Mouse (Mus musculus) intestine, embryonic 16.5 days (tissue): ENCODE data around the gene Gm13199. TPM values are rescaled to one million over a fixed set of nuclear protein-coding genes. Genes with fewer than 3 reads are reported as not detected.

Experiments used
- ATAC-seq: fragments of 200-750 bp; cut with Nextera tagmentation; 2 replicates; pipeline ENCODE4 v1.8.0; 2017; ENCODE audit warnings: moderate TSS enrichment, moderate library complexity
- H3K27ac ChIP-seq: fragments of 300-500 bp; sonication (generic); 2 replicates; pipeline ENCODE4 v1.5.1; 2014; ENCODE audit warnings: mild to moderate bottlenecking, low read length
- H3K27me3 ChIP-seq: fragments of 300-500 bp; sonication (generic); replicated peaks from 2 replicates; pipeline ENCODE4 v1.6.1; 2014; ENCODE audit warnings: low read length, control low read depth, mixed read lengths; ENCODE audit not compliant: control insufficient read depth, insufficient read depth
- H3K36me3 ChIP-seq: fragments of 300-500 bp; sonication (generic); 2 replicates; pipeline ENCODE4 v1.6.1; 2014; ENCODE audit warnings: low read length, control low read depth; ENCODE audit not compliant: control insufficient read depth, insufficient read depth
- H3K4me1 ChIP-seq: fragments of 300-500 bp; sonication (generic); 2 replicates; pipeline ENCODE4 v1.6.1; 2014; ENCODE audit warnings: low read length, control low read depth, mixed read lengths; ENCODE audit not compliant: control insufficient read depth, insufficient read depth
- H3K4me2 ChIP-seq: fragments of 300-500 bp; sonication (generic); 2 replicates; pipeline ENCODE4 v1.6.1; 2014; ENCODE audit warnings: low read depth, low read length, control low read depth
- H3K4me3 ChIP-seq: fragments of 300-500 bp; sonication (generic); 2 replicates; pipeline ENCODE4 v1.5.1; 2014; ENCODE audit warnings: mild to moderate bottlenecking, low read length
- H3K9ac ChIP-seq: fragments of 300-500 bp; sonication (generic); 2 replicates; pipeline ENCODE4 v1.6.1; 2014; ENCODE audit warnings: low read depth, low read length
- H3K9me3 ChIP-seq: fragments of 300-500 bp; sonication (generic); 2 replicates; pipeline ENCODE4 v1.6.1; 2016; ENCODE audit warnings: low read length, control low read depth; ENCODE audit not compliant: control insufficient read depth
- WGBS: fragments of 180-500 bp; shearing (Covaris S2); extraction: QIAGEN DNeasy Blood & Tissue Kit; methylation state at CpG from one replicate; pipeline ENCODE4 v1.1.7; 2014; 5-methylcytosine and 5-hydroxymethylcytosine counted together
- polyA plus RNA-seq: library from polyadenylated mRNA; unstranded; fragments of >200 nt; fragmentation: Nextera tagmentation; extraction: Ambion mirVana; gene quantifications from 2 replicates; pipeline ENCODE4 v1.2.1, GENCODE M21; 2015

Gm13199 gene
- polyA plus RNA-seq, 1 experiment from 2014 or later: 0.84 TPM

- 65% methylated on average over 3 of the region's 3 CpGs for WGBS
- no peaks in the 10 kb centered on the region for H3K9me3 ChIP-seq
- no peak overlapping the region for H3K4me3 ChIP-seq
- H3K9ac ChIP-seq: no peak overlapping the region
- peaks cover 23% of the 10 kb centered on the region for H3K36me3 ChIP-seq
- H3K4me2 ChIP-seq: no peak overlapping the region
- no peaks in the 10 kb centered on the region for H3K4me1 ChIP-seq
- ATAC-seq: no peak
- H3K27ac ChIP-seq: no peak overlapping the region
- no peaks in the 10 kb centered on the region for H3K27me3 ChIP-seq
These were observed 14.7 kb upstream of the Gm13199 start for GRCm38 (mm10) chr2:5877446-5877845.

DNA sequence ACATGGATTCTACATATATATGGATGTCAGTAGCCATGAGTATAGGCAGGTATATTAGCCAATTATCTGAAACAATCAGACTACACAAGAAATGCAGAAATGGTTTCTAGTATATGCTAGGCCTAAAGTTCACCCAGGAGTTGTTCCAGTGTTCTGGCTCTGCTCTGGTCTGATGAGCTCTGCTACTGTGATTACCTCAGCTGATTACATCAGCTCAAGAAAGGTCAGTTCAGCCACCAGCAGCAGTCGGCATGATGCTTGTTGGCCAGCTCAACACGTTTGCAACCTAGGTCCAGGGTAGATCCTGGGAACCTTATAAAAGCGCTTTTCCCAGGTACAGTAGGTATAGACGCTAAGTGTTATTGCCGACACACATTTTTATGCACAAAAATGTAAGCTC, 7.0 kb upstream of the Gm13199 start:
- WGBS: 91% methylated on average over 5 of the region's 5 CpGs
- Histone ChIP-seq H3K36me3 (peaks cover 16% of the 10 kb centered on the region), H3K27ac (no peak overlapping the region), H3K9ac (no peak overlapping the region), H3K9me3 (no peaks in the 10 kb centered on the region), H3K27me3 (no peaks in the 10 kb centered on the region), H3K4me2 (no peak overlapping the region), H3K4me3 (no peak overlapping the region), H3K4me1 (no peaks in the 10 kb centered on the region)
- no peak for ATAC-seq

GRCm38 (mm10) chr2:5867681-5868080, 4.9 kb upstream of the Gm13199 start:
- Histone ChIP-seq H3K4me3 (no peak overlapping the region), H3K9ac (no peak overlapping the region), H3K27ac (no peak overlapping the region), H3K36me3 (peaks cover 7% of the 10 kb centered on the region), H3K27me3 (no peaks in the 10 kb centered on the region), H3K4me2 (no peak overlapping the region), H3K4me1 (no peaks in the 10 kb centered on the region), H3K9me3 (no peaks in the 10 kb centered on the region)
- 84% methylated on average over 2 of the region's 2 CpGs for WGBS
- no peak for ATAC-seq

- H3K4me2 ChIP-seq: no peak overlapping the region
- H3K4me1 ChIP-seq: peaks cover 2% of the 10 kb centered on the region; the same call in 1 of the 2 replicates
- H3K4me3 ChIP-seq: no peak overlapping the region
- H3K27me3 ChIP-seq: no peaks in the 10 kb centered on the region
- no peak overlapping the region for H3K9ac ChIP-seq
- 86% methylated on average over 5 of the region's 5 CpGs for WGBS
- no peaks in the 10 kb centered on the region for H3K36me3 ChIP-seq
- no peak for ATAC-seq
- H3K27ac ChIP-seq: no peak overlapping the region
- no peaks in the 10 kb centered on the region for H3K9me3 ChIP-seq
These were observed 10.9 kb downstream of the Gm13199 start for GRCm38 (mm10) chr2:5851866-5852265.

DNA sequence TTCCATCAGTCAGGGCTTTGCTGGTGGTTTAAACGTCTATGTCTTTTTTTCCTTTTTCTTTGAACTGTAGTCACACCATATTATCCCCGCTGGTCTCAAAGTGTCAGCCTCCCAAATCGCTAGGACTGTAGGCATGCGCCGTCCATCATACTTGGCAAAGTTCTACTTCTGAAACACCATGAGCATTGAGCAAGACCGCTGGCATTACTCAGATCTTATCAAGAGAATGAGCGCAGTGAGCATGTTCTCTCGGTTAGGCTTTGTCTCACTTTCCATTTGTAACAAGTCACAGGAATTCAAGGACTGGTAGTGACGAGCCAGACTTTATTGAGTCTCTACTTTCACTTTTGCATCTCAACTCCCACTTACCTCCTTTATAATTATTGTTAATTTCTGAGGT, 11.6 kb downstream of the Gm13199 start:
- Histone ChIP-seq H3K4me1 (peaks cover 7% of the 10 kb centered on the region; the same call in 1 of the 2 replicates), H3K9me3 (no peaks in the 10 kb centered on the region), H3K27me3 (no peaks in the 10 kb centered on the region), H3K4me3 (no peak overlapping the region), H3K9ac (no peak overlapping the region), H3K4me2 (no peak overlapping the region), H3K27ac (no peak overlapping the region), H3K36me3 (no peaks in the 10 kb centered on the region)
- ATAC-seq: no peak
- WGBS: 89% methylated on average over 9 of the region's 9 CpGs

DNA sequence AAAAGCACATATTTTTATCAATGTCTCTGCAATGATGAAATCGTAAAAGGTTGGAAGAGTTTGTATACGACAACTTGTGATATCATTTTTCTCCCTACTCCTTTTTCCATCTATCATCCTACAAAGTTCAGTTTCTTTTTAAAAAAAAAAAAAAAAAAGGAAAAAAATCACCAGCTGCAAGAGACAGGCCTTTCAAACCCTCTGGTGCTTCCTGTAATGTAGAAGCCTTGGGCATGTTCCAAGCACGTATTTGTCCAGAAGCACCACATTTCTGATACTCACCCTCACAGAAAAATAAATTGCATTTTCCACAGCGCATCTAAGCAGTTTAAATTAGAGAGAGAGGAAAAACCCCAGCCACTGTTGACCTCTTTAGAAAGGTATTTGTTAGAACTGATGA, 16.9 kb downstream of the Gm13199 start:
- H3K27ac ChIP-seq: no peak overlapping the region
- no peaks in the 10 kb centered on the region for H3K27me3 ChIP-seq
- peak overlapping the region; percentile 87 for H3K9ac ChIP-seq
- peak overlapping the region; percentile 67 for H3K4me3 ChIP-seq
- H3K4me1 ChIP-seq: peaks cover 10% of the 10 kb centered on the region; the same call in 1 of the 2 replicates
- peak overlapping the region; percentile 52 for H3K4me2 ChIP-seq
- 18% methylated on average over 4 of the region's 4 CpGs for WGBS
- H3K36me3 ChIP-seq: peaks cover 8% of the 10 kb centered on the region
- ATAC-seq: no peak
- no peaks in the 10 kb centered on the region for H3K9me3 ChIP-seq

DNA sequence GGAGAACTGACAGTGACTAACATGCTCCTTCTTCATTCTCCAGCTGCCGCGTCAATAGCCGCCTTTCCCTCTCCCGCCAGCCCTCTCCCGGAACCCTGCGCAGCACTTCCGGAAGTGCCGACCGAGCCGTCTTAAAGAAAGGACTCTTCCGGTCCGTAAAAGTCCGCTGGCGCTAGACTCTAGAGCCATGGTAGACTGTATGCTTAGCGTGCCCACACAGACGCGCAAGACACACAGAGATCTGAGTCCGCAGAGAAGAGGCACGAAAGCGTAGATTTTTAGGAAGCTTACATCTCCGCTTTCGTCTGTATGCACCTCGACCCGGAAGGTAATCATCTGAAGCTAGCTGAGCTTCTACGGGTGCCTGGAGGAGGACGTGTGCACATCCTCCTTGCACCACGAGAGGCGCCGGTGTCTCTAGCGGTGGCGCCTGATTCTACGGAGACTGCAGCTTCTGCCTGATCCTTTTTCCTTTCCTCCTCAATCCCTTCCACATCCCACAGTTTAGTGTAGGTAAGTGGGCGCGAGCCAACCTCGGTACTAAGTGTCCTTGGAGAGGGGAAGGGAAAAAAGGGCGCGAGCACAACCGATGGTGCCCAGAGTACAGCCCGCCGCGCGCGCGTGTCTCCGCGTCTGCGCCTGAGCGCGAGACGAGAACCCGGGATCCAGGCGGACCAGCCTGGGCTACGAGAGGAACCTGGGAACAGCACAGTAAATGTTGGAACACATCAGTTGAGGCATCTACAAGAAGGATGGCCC, 17.7 kb downstream of the Gm13199 start, which contains the start of the genes Nudt5 and Cdc123:
TSS of gene Nudt5 (plus strand) at position 147 of the 759 bp plus-strand sequence.
TSS of gene Cdc123 (minus strand) at position 292 of the 759 bp plus-strand sequence.
- peak; percentile 97 for ATAC-seq
- Histone ChIP-seq H3K9ac (peak within 1 kb of the TSS; percentile 87), H3K27me3 (no peaks in the 10 kb centered on the region), H3K27ac (peak within 1 kb of the TSS; percentile 87), H3K36me3 (peaks cover 16% of the 10 kb centered on the region), H3K9me3 (no peaks in the 10 kb centered on the region), H3K4me3 (peak within 1 kb of the TSS; percentile 67), H3K4me1 (peaks cover 10% of the 10 kb centered on the region; the same call in 1 of the 2 replicates), H3K4me2 (peak within 1 kb of the TSS; percentile 65)
- WGBS: under 1% methylated on average over 53 of the region's 53 CpGs

DNA sequence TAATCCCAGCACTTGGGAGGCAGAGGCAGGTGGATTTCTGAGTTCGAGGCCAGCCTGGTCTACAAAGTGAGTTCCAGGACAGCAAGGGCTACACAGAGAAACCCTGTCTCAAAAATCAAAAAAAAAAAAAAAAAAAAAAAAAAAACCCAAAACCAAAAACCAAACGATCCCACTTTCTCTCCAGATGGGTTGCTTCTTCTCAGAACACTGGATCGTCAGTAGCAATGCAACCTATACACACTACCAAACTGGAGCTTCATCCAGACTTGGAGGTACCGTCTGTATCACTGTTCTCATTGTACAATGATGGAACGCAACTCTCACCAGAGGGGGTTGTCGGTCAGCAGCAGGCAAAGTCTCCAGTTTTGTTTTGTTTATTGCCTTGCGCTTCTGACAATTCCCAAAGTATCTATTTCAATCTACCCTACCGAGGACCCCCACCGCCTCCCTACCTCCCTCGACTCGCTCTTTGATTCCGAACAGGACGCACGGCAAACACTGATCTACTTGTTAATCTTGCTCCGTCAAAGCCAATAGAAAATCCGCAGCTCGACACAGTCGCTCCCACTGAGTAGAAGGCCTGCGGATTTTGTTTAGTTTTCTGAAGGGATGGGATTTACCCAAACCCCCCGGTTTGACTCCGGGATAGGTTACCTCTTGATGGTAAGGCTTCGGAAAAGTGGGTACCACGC, 18.4 kb downstream of the Gm13199 start:
- Histone ChIP-seq H3K36me3 (peaks cover 22% of the 10 kb centered on the region), H3K4me3 (peak overlapping the region; percentile 67), H3K27ac (peak overlapping the region; percentile 87), H3K9me3 (no peaks in the 10 kb centered on the region), H3K9ac (peak overlapping the region; percentile 87), H3K4me1 (peaks cover 10% of the 10 kb centered on the region; the same call in 1 of the 2 replicates), H3K4me2 (peak overlapping the region; percentile 65), H3K27me3 (no peaks in the 10 kb centered on the region)
- ATAC-seq: peak; percentile 49
- 3% methylated on average over 23 of the region's 23 CpGs for WGBS

DNA sequence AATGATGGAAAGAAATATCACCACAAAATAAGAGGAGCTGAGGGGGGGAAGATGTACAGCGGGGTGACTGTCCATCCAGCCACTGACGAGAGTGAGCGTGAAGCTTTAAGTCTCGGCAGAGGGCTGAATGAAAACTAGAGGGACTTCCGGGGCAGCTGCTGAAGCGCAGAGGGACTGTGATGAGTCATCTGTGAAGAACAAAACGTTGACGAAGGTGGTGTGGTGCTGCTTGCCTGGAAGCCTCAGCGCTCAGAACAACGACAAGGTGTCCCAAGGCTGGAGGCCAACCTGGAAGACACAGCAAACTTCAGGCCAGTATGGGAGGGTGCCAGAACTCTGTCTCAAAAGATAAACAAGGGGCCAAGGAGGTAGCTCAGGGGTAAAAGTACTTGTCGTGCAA, 21.9 kb downstream of the Gm13199 start:
- H3K4me2 ChIP-seq: no peak overlapping the region
- no peaks in the 10 kb centered on the region for H3K27me3 ChIP-seq
- no peak overlapping the region for H3K27ac ChIP-seq
- no peak overlapping the region for H3K9ac ChIP-seq
- H3K9me3 ChIP-seq: no peaks in the 10 kb centered on the region
- 0 out of 2 replicates have a peak, but pooled peaks cover under 1% of the 10 kb centered on the region for H3K4me1 ChIP-seq
- WGBS: 96% methylated on average over 11 of the region's 11 CpGs
- peaks cover 22% of the 10 kb centered on the region for H3K36me3 ChIP-seq
- ATAC-seq: no peak
- H3K4me3 ChIP-seq: no peak overlapping the region
